Mouse (Mus musculus): ENCODE measurements around the gene Golga2.

The Golga2 gene

GRCm38 (mm10) chr2:32343351-32343671 lies 56.1 kb downstream of the Golga2 start:
- DNase-seq (ENCODE audit: low spot score in 2 of 2) = no peak

GRCm38 (mm10) chr2:32344056-32344455 lies 56.9 kb downstream of the Golga2 start:
- DNase-seq (ENCODE audit: low spot score in 2 of 2) = peak in 1 of 2 experiments; percentile 59

- no peak for DNase-seq (ENCODE audit: low spot score in 2 of 2)
These were observed 57.6 kb downstream of the Golga2 start for GRCm38 (mm10) chr2:32344598-32345321.

GRCm38 (mm10) chr2:32347019-32347418 lies 59.8 kb downstream of the Golga2 start:
- DNase-seq (ENCODE audit: low spot score in 2 of 2) = no peak

- peak; percentile 56 to 72 for DNase-seq (ENCODE audit: low spot score in 2 of 2)
These were observed 61.1 kb downstream of the Golga2 start for GRCm38 (mm10) chr2:32348311-32348710.

- DNase-seq (ENCODE audit: low spot score in 2 of 2) = peak; percentile 57 to 69
These were observed 62.6 kb downstream of the Golga2 start for GRCm38 (mm10) chr2:32349625-32350255.

- DNase-seq (ENCODE audit: low spot score in 2 of 2) = no peak
These were observed 63.4 kb downstream of the Golga2 start for GRCm38 (mm10) chr2:32350471-32351051.

- DNase-seq (ENCODE audit: low spot score in 2 of 2) = peak in 1 of 2 experiments; percentile 55
These were observed 64.3 kb downstream of the Golga2 start for GRCm38 (mm10) chr2:32351471-32351961.

GRCm38 (mm10) chr2:32352151-32353006 lies 65.2 kb downstream of the Golga2 start, which contains the start of gene Ciz1:
Gene Ciz1, plus strand, starts transcription at chr2:32352327.
- DNase-seq (ENCODE audit: low spot score in 2 of 2) = peak in 1 of 2 experiments; percentile 56

- DNase-seq (ENCODE audit: low spot score in 2 of 2) = peak; percentile 86 to 91
These were observed 65.9 kb downstream of the Golga2 start, which contains the start of gene Dnm1 for GRCm38 (mm10) chr2:32353007-32353542. Gene Dnm1, minus strand, starts transcription at chr2:32353338.

GRCm38 (mm10) chr2:32353836-32354235 lies 66.7 kb downstream of the Golga2 start:
- no peak for DNase-seq (ENCODE audit: low spot score in 2 of 2)

GRCm38 (mm10) chr2:32354336-32354895 lies 67.2 kb downstream of the Golga2 start:
- no peak for DNase-seq (ENCODE audit: low spot score in 2 of 2)

- no peak for DNase-seq (ENCODE audit: low spot score in 2 of 2)
These were observed 69.0 kb downstream of the Golga2 start for GRCm38 (mm10) chr2:32356216-32356615.
